Mouse (Mus musculus): ENCODE results near the gene Me1.

- TF ChIP-seq CTCF (IDR thresholded peaks at IDR 0.05; ENCODE audit: extremely low read depth, insufficient read depth, low read length) (no peak), POLR2A (IDR thresholded peaks at IDR 0.05; ENCODE audit: extremely low read depth, insufficient read depth, low read length) (no peak)
Measured at GRCm38 (mm10) chr9:86660327-86660726, 35.4 kb downstream of the Me1 start.
